Mouse (Mus musculus): ENCODE data around the gene Ccdc115.

DNA sequence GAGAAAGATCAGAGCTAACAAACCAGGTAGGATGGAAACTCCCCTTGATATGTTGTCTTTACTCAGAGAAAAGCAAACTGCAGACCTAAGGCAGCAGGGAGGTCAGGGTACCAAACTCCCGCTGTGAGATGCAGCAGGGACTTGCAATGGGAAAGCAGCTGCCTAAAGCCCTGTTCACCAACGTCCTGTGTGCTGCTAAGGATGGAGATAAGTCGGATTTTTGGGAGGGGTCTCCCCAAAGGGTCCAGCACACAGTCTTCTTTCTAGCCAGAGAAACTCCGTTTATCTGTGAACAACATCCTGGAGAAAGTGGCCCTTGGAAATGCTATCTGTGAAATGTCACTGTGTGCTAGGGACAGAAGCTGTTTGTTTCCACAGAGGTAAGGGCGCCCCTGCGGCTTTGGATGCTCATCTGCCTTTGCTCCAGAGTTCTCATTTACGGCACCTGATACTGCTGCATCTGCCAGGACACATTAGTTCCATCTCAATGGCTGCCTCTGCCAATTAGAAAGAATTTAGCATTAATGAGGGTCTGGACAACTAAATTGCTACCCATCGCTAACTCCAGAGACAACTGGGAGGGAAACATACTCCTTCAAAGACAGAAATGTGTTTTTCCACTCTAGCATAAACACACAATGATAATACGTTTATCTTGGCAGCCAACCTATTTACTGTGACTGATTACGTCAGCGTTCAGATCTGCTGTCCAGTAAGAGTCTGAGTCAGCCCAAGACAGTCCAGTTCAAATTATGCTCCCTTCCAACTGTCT lies 40.1 kb downstream of the Ccdc115 start:
- TF ChIP-seq MAFK (IDR thresholded peaks at IDR 0.05; ENCODE audit: insufficient read depth, low read depth, low read length) = no peak
- TF ChIP-seq HCFC1 (IDR thresholded peaks at IDR 0.05; ENCODE audit: borderline replicate concordance, insufficient read depth, low read length) = no peak
- TF ChIP-seq ZC3H11A (IDR thresholded peaks at IDR 0.05; ENCODE audit: borderline replicate concordance, low read depth, low read length) = no peak
- TF ChIP-seq CHD2 (IDR thresholded peaks at IDR 0.05; ENCODE audit: low read depth, low read length) = no peak
- no peak for TF ChIP-seq ZNF384 (IDR thresholded peaks at IDR 0.05; ENCODE audit: low read depth, low read length)

All from ES-E14 (cell line).